Mouse (Mus musculus): ENCODE measurements around the gene Tbx15. TPM values are rescaled to one million over a fixed set of nuclear protein-coding genes. Genes with fewer than 3 reads are reported as not detected.
A peak's percentile ranks its signal among the peaks of the same experiment; 100 is the strongest.

Gene Tbx15
- total RNA-seq, 2 experiments from 2014 or later, result 0.41 to 0.53 TPM

DNA sequence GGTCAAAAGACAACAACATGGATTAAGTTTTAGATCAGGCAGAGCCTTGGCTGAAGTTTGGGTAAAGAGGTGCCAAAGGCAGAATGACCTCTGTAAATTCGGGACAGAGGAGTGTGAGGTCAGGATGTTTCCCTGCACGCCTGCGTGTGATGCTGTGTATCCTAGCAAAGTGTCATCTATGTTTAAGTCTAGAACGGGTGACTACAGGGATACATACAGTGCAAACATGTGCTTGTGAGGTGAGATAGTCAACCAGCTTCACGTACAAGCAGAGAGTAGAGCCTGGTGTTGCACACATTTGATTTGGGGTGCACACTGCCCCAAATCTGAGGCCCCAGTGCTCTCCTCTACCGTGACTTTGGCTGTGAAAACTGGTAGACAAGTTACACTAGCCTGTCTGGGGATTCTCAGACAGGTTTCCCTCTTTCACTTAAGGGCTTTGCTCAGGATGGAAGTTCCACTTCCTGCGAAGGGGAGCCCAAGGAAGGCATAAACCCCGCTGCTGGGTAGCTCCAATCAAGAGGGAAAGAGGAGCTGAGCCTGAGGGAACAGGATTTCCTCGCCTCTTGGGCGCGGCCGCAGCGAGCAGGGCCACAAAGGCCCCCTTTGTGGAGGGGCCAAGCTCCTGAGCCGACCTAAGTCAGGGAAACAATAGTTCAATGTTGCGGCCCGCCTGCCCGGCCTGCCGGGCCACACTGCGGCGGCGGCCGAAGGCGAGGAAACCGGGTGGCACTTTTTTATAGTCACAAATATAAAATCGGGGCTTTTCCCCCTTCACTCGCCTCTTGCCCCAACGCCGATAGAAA lies 8.0 kb downstream of the Tbx15 start:
- intact Hi-C loops (cut with DNase I), result no loop called here
- DNase-seq, result no peak

DNA sequence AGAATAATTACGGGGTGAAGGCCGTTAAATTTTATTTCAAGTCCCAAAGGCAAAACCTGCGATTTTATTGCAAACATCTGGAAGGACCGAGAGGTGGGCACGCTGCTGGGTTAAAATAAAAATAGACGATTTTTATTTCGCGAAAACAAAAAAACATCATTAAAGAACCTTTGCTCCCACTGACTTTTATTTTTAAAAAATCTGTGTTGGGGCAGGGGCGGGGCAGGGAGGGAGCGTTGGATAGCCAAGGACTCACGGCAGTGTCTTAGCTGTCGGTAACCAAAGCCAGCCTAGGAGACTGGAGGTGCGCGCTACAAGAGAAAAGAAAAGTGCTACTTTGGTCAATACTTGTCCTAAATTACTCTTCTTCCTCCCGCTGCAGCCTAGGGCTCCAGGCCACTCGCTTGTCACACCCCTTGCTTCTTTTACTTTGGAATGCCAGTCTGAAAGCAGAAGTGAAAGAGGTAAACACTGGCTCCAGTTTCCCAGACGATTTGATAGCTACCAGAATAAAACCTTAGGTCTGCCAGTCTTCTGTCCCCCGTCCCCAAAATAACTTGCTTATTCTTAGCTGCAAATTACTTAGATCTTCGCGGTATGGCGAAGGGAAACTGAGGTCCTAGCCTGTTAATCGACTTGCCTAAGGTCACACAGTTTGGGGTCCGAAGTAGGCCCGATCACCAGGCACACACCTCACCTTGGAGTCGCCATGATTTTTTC lies 8.8 kb downstream of the Tbx15 start:
- intact Hi-C loops (cut with DNase I), result no loop called here
- no peak for DNase-seq

DNA sequence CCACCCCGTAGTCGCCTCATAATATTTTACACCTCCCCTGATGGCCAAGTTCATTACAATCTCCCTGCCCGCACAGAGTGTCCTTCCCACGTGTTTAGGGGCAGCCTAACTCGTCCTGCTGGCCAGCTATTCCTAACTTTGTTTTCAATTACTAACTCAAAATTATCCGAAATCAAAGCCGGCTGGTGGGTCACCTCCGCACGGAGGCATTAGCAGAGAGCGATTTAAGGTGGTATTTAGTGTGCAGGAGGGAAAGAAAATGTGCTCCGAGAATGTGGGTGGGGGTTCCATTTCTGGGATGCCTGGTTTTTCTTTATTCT lies 9.3 kb downstream of the Tbx15 start:
- intact Hi-C loops (cut with DNase I), result no loop called here
- DNase-seq, result no peak

DNA sequence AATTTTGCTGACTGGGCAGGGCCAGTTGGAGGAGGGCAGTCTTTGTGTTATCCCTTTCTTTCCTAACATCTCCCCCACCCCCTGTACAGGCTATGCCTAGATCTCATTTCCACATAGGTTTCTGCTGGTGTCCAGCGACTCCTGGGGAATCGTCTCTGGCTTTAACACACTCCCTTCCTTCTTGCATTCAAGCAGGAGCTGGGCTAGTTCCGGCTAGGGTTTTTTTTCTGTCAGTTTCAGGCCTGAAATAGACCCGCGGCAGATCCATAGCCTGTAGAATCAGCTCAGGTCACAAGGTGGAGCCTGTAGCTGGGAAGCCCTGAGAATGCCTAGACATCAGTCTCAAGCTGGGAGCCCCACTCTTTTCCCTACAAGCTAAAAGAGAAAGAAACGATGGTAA lies 9.7 kb downstream of the Tbx15 start:
- no peak for DNase-seq
- intact Hi-C loops (cut with DNase I), result no loop called here

DNA sequence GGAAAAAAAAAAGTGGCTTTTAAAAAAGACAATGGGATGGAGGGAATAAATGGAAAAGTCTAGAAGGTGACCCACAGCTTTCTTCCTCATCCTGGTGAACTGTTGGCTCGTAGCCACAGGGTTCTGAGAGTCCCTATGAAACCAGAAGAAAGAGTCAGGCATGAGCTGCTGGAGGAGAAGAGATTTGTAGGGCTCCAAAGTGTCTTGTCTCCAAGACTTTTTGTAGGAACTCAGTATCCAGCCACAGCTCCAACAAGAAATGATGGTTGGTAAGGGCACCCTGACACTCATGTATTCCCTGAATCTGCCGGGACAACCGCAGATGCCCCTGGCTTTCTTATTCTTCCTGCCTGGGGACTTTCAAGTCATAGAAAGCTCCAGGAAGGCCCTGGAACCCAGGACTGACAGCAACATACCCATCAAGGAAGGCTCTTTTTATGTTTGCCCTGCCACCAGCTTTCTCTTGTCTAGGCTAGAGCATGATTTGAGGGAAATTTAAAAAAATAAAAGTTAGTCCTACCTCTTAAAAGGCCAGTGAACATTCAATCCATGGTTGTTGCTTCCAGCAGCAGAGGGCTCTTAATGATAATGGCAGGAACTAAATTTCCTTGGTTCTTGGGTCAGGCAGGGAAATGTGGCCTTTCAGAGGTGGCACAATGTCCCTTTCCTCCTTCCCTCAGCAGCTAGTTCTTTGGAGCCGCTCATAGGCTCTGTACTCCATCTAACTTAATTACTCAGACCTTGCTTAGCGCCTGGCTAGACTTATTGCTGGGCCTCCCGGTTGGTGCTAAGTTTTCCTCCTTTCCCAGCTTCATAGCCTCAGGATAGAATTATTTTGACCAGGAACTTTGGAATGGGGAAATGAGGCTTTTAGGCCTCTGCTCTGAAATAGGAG lies 11.3 kb downstream of the Tbx15 start:
- DNase-seq, result no peak
- intact Hi-C loops (cut with DNase I), result no loop called here

DNA sequence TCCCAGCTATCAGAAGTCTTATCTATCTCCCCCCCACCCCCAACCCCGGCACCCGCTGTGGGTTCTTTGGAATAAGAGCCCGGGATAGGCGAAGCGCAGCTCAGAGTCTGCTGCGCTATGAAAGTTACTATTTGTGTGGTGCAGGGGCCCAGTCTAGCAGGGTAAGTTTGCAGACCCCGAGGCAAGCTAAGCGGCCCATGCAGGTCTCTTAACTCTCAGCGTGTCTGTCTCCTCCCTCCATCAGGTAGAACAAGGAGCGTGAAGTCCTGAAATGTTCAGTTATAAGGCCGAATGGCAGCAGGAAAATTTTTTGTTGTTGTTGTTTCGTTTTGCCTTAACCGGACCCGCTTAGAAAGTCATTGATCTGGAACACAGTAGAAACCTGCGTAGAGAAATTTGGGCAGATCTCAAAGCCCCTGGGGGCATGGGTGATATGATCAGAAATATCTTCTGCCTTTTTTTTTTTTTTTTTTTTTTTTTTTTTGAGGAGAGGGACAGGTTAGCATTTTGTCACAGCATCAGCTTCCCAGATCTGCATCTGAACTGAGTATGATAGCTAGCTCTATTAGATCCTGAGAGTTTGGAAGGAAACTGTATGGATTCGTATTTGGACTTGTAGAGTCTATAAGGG lies 12.4 kb downstream of the Tbx15 start:
- no peak for DNase-seq
- intact Hi-C loops (cut with DNase I), result no loop called here

DNA sequence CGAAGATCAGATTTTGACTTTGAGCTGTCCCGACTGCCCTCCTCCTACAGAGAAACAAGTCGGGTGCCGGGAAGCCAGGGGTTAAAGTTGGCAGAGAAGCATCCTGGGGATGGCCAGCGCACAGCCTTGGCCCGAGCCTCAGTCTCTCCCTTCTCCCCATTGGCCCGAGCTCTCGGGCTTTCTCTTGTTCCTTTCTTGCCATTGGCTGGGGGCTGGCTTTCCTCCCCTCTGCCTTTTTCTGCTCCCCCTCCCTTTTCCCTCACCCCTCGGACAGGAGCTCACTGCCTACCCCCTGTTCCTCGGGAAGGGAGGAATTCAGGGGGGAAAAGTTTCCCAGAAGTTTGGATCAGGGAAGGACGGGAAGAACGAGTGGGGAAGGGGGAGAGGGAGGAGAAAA lies 12.9 kb downstream of the Tbx15 start:
- DNase-seq, result no peak
- intact Hi-C loops (cut with DNase I), result no loop called here

DNA sequence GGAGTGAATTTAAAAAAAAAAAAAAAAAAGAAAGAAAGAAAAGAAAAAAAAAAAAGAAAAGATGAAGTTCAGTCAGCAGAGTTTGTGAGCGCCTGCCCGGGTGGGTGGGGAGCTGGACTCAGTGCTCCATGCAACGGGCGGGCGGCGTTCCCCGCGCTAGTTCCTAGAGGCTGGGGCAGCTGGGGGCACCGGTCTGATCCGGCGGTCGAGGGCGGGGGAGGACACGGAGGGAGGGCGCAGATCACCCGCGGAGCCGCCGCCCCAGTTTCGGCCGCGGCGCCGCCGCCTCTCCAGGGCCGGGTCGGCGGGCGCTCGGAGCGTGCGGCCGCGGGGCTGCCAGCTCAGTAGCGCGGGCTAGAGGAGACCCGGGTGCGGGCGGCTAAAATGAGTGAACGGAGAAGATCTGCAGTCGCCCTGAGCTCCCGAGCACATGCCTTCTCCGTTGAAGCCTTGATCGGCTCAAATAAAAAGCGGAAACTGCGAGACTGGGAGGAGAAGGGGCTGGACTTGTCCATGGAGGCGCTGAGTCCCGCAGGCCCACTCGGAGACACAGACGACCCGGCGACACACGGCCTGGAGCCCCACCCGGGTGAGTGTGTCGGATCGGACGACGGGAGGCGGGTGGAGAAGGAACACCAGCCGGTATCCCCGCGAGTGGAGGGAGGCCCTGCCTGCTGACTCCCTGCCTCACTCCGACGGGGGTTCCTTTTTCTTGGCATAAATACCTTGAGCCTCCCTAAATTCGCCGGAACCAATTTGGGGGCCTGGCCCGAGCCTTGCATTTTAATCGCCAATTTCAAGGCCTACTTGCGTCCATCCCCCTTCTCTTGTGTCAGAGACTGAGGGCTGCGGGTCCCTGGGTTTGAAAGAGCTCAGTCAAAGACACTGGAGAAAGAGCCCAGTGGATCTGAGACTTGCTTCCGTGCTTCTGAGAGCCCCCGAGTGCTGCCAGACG lies 13.6 kb downstream of the Tbx15 start:
- peak; percentile 23 to 56 for DNase-seq
- intact Hi-C loops (cut with DNase I), result no loop called here

DNA sequence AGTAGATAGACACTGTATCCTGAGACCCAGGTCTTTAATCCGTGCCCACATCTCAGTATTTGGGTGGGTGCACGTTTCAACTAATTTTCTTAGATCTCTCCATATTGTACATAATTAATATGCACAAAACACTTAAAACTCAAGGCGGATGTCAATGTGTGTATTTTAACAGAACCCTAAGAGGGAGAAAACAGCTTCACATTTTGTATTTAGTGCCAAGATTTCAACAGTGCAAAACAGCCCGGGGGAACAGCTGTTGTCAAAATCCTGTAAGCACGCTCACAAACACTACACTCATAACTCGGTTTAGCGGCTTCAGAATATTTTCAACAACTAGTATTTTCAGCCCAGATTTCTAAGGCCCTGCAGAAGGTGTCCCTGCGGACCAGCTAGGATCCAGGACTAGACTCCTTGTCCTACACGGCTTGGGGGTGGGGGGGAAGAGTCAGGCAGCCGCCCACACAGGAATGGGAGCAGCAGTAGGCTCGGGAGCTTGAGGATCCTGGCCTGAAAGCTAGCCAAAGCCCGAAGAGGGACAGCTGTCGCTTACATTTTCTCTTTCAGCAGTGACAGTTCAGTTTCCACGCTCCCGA lies 14.5 kb downstream of the Tbx15 start:
- intact Hi-C loops (cut with DNase I), result no loop called here
- DNase-seq, result no peak

DNA sequence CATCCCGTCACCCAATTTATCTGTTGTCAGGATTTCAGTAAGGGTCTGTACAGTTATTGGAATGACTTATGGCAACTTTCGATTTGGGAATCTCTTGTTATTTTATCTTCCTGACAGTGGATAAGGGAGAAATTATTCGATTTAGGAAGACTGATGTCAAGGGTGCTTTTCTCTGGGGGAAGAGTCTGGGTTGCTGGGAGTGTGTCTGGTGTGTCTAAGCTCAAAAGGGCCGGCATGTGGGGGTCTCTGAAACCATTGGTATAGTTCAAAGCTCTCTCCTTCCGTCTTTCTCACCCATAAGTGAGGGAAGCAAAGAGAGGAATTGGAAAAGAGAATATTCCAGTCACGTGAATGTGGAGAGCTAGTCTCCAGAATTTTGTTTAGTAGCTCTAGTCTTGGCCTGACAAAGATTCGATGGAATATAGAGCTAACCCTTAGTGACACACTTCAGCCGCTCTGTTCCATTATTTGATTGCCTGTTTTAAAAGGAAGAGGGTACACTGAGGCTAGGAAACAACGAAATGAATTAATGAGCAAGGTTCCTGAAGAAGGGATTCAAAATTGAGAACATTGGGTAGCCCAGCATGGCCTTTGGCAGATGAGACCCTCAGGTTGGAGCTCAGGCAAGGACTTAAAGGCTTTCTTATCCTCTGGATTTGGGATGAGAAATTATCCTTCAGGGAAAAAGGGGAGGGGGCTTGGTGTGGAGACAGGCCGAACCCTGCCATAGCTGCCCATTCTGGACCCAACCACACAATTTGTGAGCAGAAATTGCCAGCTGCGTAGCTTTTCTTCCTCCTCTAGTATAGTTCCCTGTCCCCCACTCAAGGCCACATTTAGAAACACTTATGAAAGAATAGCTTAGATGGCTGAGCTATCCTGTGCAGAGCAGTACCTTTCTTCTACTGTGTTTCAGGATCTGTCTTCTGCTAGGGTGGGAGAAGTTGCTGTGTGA lies 15.5 kb downstream of the Tbx15 start:
- no peak for DNase-seq
- intact Hi-C loops (cut with DNase I), result no loop called here

DNA sequence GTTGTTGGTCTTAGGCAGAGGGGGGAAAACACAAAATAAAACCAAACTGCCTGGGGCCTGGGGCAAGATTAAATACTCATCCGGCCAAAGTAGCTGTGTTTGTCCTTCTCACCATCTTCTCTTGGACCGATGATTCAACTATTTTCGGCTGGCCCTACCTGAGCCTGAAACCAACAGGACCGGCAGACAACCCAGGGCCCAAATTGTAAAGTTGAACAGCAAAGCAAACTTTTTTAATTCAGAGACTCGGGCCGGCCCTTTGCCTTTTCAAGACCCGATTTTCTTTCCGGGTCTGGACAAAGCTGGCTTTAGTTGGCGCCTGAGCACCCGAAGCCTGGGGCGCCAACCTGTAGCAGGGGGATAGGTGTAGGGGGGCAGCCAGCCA lies 16.2 kb downstream of the Tbx15 start:
- DNase-seq, result no peak
- intact Hi-C loops (cut with DNase I), result no loop called here

DNA sequence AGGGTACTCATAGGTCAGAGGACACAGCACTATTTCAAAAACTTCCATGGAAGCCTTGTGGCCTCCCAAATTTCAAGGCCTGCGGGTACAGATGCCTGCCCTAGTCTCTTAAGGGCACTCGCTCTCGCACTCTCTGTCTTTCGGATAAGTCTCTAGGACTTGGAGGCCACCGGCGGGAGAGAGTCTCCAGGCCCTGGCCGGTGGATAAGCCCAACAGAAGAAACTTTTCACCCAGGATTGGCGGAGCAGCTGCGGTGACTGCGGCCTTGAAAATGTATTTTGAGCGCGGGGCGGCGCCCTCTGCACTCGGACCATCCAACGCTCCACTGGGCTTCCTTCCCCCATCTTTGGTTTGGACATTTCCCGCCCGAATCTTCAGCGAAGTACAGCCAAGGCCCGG lies 16.6 kb downstream of the Tbx15 start:
- DNase-seq, result no peak
- intact Hi-C loops (cut with DNase I), result no loop called here

DNA sequence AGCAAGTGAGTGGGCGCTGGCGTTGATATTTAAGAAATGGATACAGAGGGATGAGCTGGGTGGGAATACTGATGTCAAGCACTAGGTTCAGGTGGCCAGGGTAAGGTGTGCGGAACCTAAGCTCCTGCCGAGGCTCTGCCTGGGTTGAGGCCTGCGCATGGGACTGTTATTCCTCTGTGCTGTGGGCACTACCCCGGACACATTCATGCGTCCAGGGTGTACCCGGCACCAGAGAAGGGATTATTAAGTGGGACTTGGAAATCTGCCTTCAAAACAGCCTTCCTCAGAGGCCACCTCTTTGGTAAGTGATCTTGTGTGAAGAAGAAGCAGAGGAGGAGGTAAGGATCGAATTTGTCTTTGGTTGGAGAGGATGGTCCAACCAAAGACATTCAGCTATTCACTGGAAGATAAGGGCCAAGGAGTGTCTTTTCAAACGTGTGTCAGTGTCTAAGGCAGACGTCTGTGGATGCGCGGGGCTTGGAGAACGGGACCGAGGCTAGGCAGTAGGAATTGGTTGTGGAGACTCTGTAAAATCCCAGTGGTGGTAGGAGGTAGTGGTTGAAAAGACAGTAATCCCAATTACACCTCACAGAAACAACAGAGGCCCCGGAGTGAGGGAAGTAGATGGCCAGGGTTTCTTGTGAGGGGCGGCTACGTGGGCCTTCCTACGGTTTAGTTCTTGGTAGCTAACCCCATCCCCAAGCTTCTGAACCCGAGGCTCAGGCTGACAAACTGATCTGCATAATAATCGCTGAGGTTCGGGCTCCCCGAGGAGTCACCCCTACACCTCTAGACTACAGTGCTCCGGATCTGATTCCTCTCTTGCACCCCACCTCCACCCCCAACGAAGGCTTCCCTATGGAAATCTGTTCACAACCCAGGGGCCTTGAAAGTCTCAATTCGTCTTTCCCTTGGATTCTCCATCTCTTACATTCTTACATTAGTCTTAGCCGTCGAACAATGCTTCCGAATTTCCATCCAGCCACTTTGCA lies 17.7 kb downstream of the Tbx15 start:
- no peak for DNase-seq
- intact Hi-C loops (cut with DNase I), result no loop called here

DNA sequence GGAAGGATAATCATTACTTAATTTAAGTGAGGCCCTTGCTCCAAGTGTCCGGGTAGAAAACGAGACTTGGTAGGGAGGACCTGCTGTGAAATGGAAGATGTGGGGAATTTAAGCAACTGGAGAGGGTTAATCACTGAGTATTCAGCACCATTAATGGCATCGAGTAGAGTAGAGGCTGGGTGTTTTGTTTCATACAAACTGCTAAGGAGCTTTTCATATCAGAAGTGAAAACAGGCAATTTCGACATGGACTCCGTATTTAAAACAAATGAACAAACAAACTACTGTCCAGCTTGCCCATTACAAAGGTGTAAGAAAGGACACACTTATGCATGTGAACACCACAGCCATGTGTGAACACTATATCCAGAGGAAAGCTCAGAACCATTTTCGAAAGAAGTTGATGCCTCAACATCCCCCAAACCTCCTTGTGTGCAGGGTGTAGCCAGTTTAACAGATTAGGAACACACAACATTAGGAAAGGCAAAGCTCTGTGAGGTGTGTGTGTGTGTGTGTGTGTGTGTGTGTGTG lies 19.6 kb downstream of the Tbx15 start:
- intact Hi-C loops (cut with DNase I), result no loop called here

DNA sequence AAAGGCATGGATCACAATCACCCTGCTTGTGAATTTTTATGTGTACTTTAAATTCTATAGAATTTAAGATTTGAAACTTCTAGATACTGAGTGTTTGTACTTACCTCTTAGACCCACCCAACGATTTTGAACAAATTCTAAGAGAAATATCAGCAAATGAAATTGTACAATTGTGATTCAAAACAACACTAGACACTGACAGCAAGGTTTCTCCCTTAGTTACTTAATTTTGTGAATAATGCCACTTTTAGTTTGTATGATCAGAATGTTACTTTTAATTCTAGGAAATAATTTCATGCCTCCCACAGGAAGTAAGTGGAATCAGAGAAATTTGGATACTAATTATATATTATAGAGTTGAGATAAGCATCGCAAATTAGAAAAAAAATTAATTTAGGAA lies 20.2 kb downstream of the Tbx15 start:
- no peak for DNase-seq
- intact Hi-C loops (cut with DNase I), result no loop called here

More for the DNA sequence above, 19.6 kb downstream of the Tbx15 start:
- no peak for DNase-seq

DNA sequence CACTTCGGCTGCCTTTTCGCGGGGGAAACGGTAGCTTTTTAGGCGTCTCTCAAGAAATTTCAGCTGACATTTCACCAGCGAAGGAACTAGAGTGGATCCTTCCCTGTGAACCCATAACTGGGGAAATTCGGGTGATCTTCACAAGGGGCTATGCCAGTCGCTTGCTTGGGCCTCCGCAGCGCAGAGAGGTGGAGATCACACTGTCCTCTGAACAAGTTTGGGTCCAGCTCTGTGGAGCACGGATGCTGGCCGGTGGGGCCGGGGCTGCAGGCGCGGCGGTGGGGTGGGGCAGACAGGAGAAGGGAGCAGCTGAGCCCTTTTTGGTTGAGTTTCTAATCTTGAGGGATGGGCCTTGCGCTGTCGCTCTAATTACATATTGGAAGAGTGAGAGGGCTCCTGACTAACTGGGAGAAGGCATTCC lies 21.2 kb downstream of the Tbx15 start:
- intact Hi-C loops (cut with DNase I), result no loop called here
- DNase-seq, result no peak

DNA sequence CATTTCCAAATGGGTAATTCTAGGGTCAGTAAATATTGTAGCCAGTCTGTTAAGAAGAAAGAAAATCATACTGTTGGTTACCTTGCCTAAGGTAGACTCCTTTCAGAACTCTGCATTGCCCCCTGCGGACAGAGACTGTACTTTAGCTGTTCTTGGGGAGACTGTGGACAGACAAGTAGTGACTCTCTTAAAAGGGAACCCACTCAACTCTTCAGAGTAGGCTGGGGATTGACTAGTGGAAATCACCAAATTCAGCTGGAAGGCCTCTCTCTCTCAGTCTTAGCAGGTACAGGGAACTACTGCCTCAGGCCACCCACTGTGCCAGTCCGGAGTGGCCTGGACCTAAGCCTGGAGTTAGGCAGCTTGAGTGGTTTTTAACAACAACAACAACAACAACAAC lies 21.8 kb downstream of the Tbx15 start:
- intact Hi-C loops (cut with DNase I), result no loop called here
- DNase-seq, result no peak

Data from heart, postnatal 36 days (tissue).